Mouse (Mus musculus) liver, embryonic 11.5 days (tissue): ENCODE data around the gene Cacna1s. TPM values are rescaled to one million over a fixed set of nuclear protein-coding genes. Genes with fewer than 3 reads are reported as not detected.

Experiments
- ATAC-seq: fragments of 200-750 bp; cut with Nextera tagmentation; replicated peaks from 2 replicates; pipeline ENCODE4 v1.8.0; 2017; ENCODE audit warnings: moderate number of reproducible peaks, mild to moderate bottlenecking, moderate TSS enrichment, moderate library complexity; ENCODE audit not compliant: low FRiP score
- DNase-seq: peaks from one replicate; pipeline ENCODE4 v3.0.0-alpha.2; 2017; ENCODE audit warnings: low spot score
- H3K27ac ChIP-seq: fragments of 300-500 bp; sonication (generic); 2 replicates; pipeline ENCODE4 v1.5.1; 2014; ENCODE audit warnings: mild to moderate bottlenecking, low read depth, low read length, control low read depth
- H3K27me3 ChIP-seq: fragments of 300-500 bp; sonication (generic); replicated peaks from 2 replicates; pipeline ENCODE4 v1.6.1; 2014; ENCODE audit warnings: low read length, mixed read lengths; ENCODE audit not compliant: control insufficient read depth, insufficient read depth
- H3K36me3 ChIP-seq: fragments of 300-500 bp; sonication (generic); 2 replicates; pipeline ENCODE4 v1.6.1; 2014; ENCODE audit warnings: mild to moderate bottlenecking, low read length, moderate library complexity, mixed read lengths; ENCODE audit not compliant: control insufficient read depth, insufficient read depth
- H3K4me1 ChIP-seq: fragments of 300-500 bp; sonication (generic); replicated peaks from 2 replicates; pipeline ENCODE4 v1.6.1; 2014; ENCODE audit warnings: low read length, mixed read lengths; ENCODE audit not compliant: control insufficient read depth, insufficient read depth
- H3K4me2 ChIP-seq: fragments of 300-500 bp; sonication (generic); 2 replicates; pipeline ENCODE4 v1.6.1; 2014; ENCODE audit warnings: mild to moderate bottlenecking, control low read depth, moderate library complexity
- H3K4me3 ChIP-seq: fragments of 300-500 bp; sonication (generic); 2 replicates; pipeline ENCODE4 v1.5.1; 2014; ENCODE audit warnings: low read depth, low read length, control low read depth
- H3K9ac ChIP-seq: fragments of 300-500 bp; sonication (generic); 2 replicates; pipeline ENCODE4 v1.6.1; 2014; ENCODE audit warnings: low read depth, low read length, control low read depth
- H3K9me3 ChIP-seq: fragments of 300-500 bp; sonication (generic); 2 replicates; pipeline ENCODE4 v1.6.1; 2016; ENCODE audit warnings: low read length, inconsistent platforms, mixed read lengths; ENCODE audit not compliant: control insufficient read depth
- WGBS: fragments of 180-500 bp; shearing (Covaris S2); extraction: QIAGEN DNeasy Blood & Tissue Kit; methylation state at CpG from one replicate; pipeline ENCODE4 v1.1.7; 2014; 5-methylcytosine and 5-hydroxymethylcytosine counted together
- polyA plus RNA-seq: library from polyadenylated mRNA; unstranded; fragments of >200 nt; fragmentation: Nextera tagmentation; extraction: Ambion mirVana; gene quantifications from 2 replicates; pipeline ENCODE4 v1.2.1, GENCODE M21; 2014

Cacna1s gene
- polyA plus RNA-seq: 0.09 and 0.45 TPM in 2 replicates

DNA sequence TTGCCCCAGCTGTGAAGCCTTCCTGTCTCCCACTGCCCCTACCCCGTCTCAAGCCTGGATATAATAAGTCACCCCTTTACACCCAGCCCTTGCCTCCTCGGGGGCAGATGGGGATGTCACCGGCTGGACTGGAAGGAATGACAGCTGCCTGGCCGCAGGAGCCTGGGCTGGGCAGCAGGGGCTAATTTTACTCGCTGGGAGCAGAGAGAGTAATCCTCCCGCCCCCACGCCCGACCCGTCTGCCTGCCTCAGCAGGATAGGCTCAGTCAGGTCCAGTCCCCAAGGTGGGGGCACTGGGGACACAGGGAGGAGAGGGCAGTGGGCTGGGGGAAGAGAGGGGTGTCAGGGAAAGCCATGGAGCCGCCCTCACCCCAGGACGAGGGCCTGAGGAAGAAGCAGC, at the start of gene Cacna1s:
Gene Cacna1s, plus strand, starts transcription at position 204 of the 400 bp plus-strand sequence.
- Histone ChIP-seq H3K36me3 (no peaks in the 10 kb centered on the region), H3K9me3 (no peaks in the 10 kb centered on the region), H3K27me3 (peaks cover 62% of the 10 kb centered on the region), H3K27ac (no peak within 1 kb of the TSS), H3K4me1 (peaks cover 4% of the 10 kb centered on the region; the same call in 1 of the 2 replicates), H3K9ac (no peak within 1 kb of the TSS), H3K4me2 (no peak within 1 kb of the TSS), H3K4me3 (no peak within 1 kb of the TSS)
- DNase-seq: no peak
- ATAC-seq: no peak
- WGBS: 38% methylated on average over 11 of the region's 11 CpGs

DNA sequence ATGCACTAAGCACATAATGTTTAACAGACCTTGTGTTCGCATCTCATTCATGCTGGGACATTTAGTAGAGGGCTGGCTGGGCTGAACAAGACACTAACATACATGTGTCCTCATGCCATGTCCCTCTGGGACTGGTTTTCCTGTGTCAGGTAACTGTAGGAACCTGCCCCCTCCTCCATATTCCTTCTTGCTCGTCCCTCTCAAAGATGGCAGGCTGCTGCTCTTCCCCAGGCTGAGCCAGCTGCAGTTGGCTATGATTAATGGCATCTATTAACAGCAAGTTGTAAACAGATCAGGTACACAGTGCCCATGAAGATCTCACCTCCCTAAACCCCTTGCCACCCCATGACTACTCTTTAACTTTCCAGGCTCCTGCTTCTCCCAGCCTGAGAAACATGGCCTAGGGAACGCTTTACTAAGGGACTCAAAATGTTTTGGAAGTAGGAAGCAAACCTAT, 46.2 kb upstream of the Cacna1s start, which contains the start of gene Igfn1:
Gene Igfn1, minus strand, starts transcription at position 51 of the 457 bp plus-strand sequence.
- Histone ChIP-seq H3K9ac (no peak within 1 kb of the TSS), H3K27me3 (peaks cover 11% of the 10 kb centered on the region), H3K4me1 (peaks cover 5% of the 10 kb centered on the region), H3K4me3 (peak within 1 kb of the TSS; percentile 57), H3K4me2 (peak within 1 kb of the TSS; percentile 97), H3K9me3 (no peaks in the 10 kb centered on the region), H3K27ac (no peak within 1 kb of the TSS), H3K36me3 (no peaks in the 10 kb centered on the region)
- no peak for ATAC-seq
- DNase-seq: no peak
- 76% methylated on average over 3 of the region's 3 CpGs for WGBS

DNA sequence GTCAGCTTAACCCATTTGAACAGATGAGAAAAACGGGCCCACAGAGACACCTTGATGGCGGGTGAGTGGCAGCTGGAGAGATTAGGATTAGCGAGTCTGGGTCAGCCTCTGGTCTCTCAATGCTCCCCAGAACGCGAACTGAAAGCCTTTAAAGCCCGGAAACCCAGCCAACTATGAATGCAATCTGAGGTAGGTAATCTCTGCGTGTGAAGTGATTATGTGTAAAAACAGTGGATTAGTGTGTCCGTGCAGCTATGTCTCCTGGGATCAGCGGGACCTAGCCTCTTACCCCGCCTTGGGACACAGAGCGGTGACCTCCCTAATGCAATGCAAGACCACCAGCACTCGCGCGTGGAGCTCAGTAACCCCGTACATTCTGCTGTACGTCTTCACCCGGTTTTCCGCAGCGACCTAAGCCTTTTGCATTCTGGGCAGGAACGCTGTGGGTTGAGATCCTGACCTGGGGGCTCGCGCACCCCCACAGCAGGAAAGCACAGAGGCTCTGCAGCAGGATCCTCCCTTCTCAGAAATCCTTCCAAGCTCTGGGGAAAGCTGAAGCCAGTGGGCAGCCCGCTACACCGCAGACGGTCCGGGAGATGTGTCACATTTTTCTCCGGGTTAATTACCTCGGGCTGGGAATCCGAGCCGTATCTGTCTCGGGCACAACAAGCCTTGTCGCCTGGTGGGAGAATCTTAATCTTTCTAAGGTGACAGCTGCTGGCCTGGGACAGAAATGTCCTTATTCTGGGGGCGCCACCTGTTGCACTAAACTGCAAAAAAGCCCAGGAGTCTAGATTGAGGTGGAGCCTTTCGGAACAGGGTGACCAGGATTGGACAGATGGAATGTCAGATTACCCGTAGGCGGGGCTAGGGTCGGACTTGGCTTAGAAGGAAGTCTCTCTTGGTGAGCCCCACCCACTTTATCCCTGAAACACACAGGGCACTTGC, 45.1 kb upstream of the Cacna1s start, which contains the start of gene Tmem9:
Gene Tmem9, plus strand, starts transcription at position 940 of the 948 bp plus-strand sequence.
- peaks cover 5% of the 10 kb centered on the region for H3K4me1 ChIP-seq
- peak; percentile 77 for DNase-seq
- H3K9me3 ChIP-seq: no peaks in the 10 kb centered on the region
- peak within 1 kb of the TSS; percentile 57 for H3K4me3 ChIP-seq
- no peaks in the 10 kb centered on the region for H3K36me3 ChIP-seq
- peak; percentile 95 for ATAC-seq
- WGBS: 3% methylated on average over 37 of the region's 37 CpGs
- H3K27ac ChIP-seq: no peak within 1 kb of the TSS
- peak within 1 kb of the TSS; percentile 97 for H3K4me2 ChIP-seq
- peak within 1 kb of the TSS; percentile 60 for H3K9ac ChIP-seq
- peaks cover 11% of the 10 kb centered on the region for H3K27me3 ChIP-seq

DNA sequence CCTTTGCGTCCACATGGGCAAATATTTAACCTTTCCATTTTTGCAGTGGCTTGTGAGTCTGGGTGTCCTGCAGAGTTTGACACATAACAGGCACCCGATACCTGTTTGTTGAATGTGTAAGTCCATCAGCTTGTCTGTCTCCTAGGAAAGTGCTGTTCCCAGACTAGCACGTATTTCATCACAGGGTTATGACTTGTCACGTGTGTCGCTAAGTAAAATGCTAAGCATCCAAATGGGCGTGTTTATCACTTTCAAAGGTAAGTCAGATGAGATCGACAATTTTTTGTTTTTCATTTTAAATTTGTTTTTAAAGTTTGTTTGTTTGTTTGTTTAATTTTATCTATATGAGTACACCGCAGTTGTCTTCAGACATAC, 44.4 kb upstream of the Cacna1s start:
- H3K27me3 ChIP-seq: peaks cover 11% of the 10 kb centered on the region
- ATAC-seq (peak; percentile 54; the same call in 1 of the 2 replicates), DNase-seq (no peak)
- no peaks in the 10 kb centered on the region for H3K36me3 ChIP-seq
- H3K4me1 ChIP-seq: peaks cover 5% of the 10 kb centered on the region
- 18% methylated on average over 8 of the region's 8 CpGs for WGBS
- H3K4me3 ChIP-seq: peak overlapping the region; percentile 57
- no peak overlapping the region for H3K27ac ChIP-seq
- H3K4me2 ChIP-seq: peak overlapping the region; percentile 97
- no peaks in the 10 kb centered on the region for H3K9me3 ChIP-seq
- no peak overlapping the region for H3K9ac ChIP-seq

DNA sequence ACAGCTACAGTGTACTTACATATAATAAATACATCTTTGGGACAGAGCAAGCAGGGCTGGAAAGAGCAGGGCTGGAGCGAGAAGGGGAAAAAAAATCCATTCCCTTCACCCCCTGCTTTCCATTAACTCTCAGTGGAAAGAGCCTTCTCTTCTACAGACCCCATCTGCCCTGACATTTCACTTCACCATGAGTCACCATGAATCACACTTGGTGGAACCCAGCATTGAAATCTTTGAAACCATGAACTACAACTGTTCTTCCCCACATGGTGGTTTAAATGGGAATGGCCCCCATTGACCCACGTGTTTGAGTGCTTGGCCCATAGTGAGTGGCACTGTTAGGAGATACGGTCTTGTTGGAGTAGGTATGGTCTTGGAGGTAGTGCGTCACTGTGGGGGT, 42.3 kb upstream of the Cacna1s start:
- Histone ChIP-seq H3K27ac (no peak overlapping the region), H3K4me1 (peaks cover 16% of the 10 kb centered on the region), H3K27me3 (peaks cover 11% of the 10 kb centered on the region), H3K9ac (no peak overlapping the region), H3K36me3 (no peaks in the 10 kb centered on the region), H3K9me3 (no peaks in the 10 kb centered on the region), H3K4me2 (no peak overlapping the region), H3K4me3 (no peak overlapping the region)
- DNase-seq (no peak), ATAC-seq (no peak)
- 86% methylated on average over 4 of the region's 4 CpGs for WGBS

DNA sequence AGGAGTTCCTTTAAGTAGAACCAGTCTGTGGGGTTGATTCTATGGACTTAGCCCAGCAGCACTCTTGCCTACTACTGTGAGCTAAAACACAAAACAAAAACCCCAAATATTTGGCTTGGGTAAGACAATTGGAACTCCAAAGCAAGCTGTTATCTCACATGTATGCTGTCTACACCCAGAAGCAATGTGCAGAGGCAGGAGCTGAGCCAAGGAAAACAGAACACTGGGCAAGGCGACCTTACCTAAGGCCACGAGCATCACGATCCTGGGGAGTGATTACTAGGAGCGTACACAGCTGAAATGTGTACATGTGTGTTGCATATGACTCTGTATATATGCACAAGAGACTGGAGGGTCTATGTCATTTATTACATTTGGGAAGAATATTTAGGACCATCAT, 39.0 kb upstream of the Cacna1s start:
- Histone ChIP-seq H3K4me2 (no peak overlapping the region), H3K4me3 (no peak overlapping the region), H3K27me3 (no peaks in the 10 kb centered on the region), H3K27ac (peak overlapping the region; percentile 86; the same call in 1 of the 2 replicates), H3K4me1 (peaks cover 17% of the 10 kb centered on the region), H3K9ac (no peak overlapping the region), H3K9me3 (no peaks in the 10 kb centered on the region), H3K36me3 (no peaks in the 10 kb centered on the region)
- WGBS: 72% methylated on average over 4 of the region's 4 CpGs
- ATAC-seq (no peak), DNase-seq (no peak)

DNA sequence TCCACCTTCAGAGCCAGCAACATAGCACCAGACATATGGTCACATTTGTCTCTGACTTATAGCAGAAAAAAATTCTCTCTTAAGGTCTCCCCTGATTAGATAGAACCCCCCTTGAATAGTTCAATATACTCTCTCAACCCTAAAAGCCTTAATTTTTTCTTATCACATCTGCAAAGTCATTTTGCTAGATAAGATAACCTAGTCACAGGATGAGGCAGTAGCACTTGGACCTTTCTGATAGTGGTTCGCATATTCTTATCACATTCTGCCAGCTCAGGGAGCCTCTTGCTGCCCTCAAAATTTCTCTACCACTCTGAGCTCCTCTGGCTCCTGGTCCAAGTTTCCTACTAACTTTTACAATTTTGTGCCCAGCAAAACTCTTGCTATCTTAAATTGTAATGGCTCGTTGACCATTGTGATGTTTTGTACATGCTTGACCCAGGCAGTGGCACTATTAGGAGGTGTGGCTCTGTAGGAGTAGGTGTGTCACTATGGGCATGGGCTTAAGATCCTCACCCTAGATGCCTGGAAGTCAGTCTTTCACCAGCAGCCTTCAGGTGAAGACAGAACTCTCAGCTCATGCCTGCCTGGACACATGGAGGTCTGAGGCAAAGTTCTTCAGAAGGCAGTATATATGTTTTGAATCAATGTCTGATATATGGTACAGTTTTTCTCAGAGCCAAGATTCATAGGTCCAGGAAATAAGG, 37.6 kb upstream of the Cacna1s start:
- H3K9me3 ChIP-seq: no peaks in the 10 kb centered on the region
- H3K27ac ChIP-seq: peak overlapping the region; percentile 86
- ATAC-seq (peak; percentile 84), DNase-seq (no peak)
- 29% methylated on average over 2 of the region's 2 CpGs for WGBS
- H3K4me1 ChIP-seq: peaks cover 21% of the 10 kb centered on the region
- H3K4me2 ChIP-seq: peak overlapping the region; percentile 53
- H3K4me3 ChIP-seq: no peak overlapping the region
- H3K36me3 ChIP-seq: no peaks in the 10 kb centered on the region
- H3K9ac ChIP-seq: no peak overlapping the region
- H3K27me3 ChIP-seq: no peaks in the 10 kb centered on the region

DNA sequence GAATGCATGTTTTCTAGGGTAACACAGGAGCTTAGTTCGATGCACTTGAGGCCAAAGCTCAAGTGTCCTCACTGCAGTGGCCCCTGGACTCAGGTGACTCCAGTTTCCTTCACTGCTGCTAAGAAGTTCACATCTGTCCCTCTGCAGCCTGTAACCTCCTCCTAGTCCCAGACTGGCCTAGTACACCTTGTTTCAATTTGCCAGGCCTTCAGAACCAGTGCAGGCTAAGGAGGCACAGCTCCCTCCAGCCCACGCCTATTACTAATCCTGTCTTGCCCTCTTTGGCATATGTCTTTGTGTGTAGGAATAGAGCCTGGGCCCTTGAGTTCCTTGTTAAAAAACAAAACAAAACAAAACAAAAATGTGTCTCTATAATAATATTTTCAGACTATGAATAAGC, 35.2 kb upstream of the Cacna1s start:
- DNase-seq: no peak
- H3K27ac ChIP-seq: no peak overlapping the region
- ATAC-seq: no peak
- no peaks in the 10 kb centered on the region for H3K9me3 ChIP-seq
- no peak overlapping the region for H3K9ac ChIP-seq
- peaks cover 12% of the 10 kb centered on the region; the same call in 1 of the 2 replicates for H3K36me3 ChIP-seq
- peaks cover 21% of the 10 kb centered on the region for H3K4me1 ChIP-seq
- 73% methylated on average over 2 of the region's 2 CpGs for WGBS
- peak overlapping the region; percentile 86 for H3K4me3 ChIP-seq
- peak overlapping the region; percentile 83 for H3K4me2 ChIP-seq
- no peaks in the 10 kb centered on the region for H3K27me3 ChIP-seq
